Mouse (Mus musculus) neutrophil, adult 5-6 weeks (primary cell): ENCODE measurements around the gene Smim20. TPM values are rescaled to one million over a fixed set of nuclear protein-coding genes. Genes with fewer than 3 reads are reported as not detected.

Source experiments
- ATAC-seq: fragments of 151-379, 151-347 bp; 2 replicates; pipeline ENCODE4 v1.8.0; 2017; ENCODE audit warnings: mild to moderate bottlenecking, moderate TSS enrichment; ENCODE audit not compliant: insufficient number of reproducible peaks, poor library complexity, low FRiP score, severe bottlenecking; ENCODE audit errors: extremely low read depth
- total RNA-seq: library from RNA; stranded (forward); fragments of 200-1000 nt; gene quantifications from 2 replicates; pipeline ENCODE4 v1.2.3, GENCODE M21; 2017

Smim20 gene
- total RNA-seq, 1 experiment from 2014 or later, result 31.4 TPM

GRCm38 (mm10) chr5:53261999-53262398 lies 4.9 kb upstream of the Smim20 start:
- no peak for ATAC-seq

GRCm38 (mm10) chr5:53264061-53264460 lies 2.8 kb upstream of the Smim20 start:
- ATAC-seq, result no peak

GRCm38 (mm10) chr5:53265740-53266139 lies 1.1 kb upstream of the Smim20 start:
- ATAC-seq, result no peak

- no peak for ATAC-seq
Observed at GRCm38 (mm10) chr5:53266181-53266580, 702 bp upstream of the Smim20 start.

GRCm38 (mm10) chr5:53268095-53268692 lies 1.3 kb downstream of the Smim20 start:
- ATAC-seq, result no peak

GRCm38 (mm10) chr5:53269799-53270198 lies 2.9 kb downstream of the Smim20 start:
- ATAC-seq, result no peak

GRCm38 (mm10) chr5:53270947-53271711 lies 4.2 kb downstream of the Smim20 start:
- no peak for ATAC-seq

- peak; percentile 42; the same call in 1 of the 2 replicates for ATAC-seq
Observed at GRCm38 (mm10) chr5:53272626-53273025, 5.7 kb downstream of the Smim20 start.

GRCm38 (mm10) chr5:53273699-53274430 lies 7.0 kb downstream of the Smim20 start:
- ATAC-seq, result no peak

GRCm38 (mm10) chr5:53274811-53275355 lies 8.0 kb downstream of the Smim20 start:
- ATAC-seq, result no peak

GRCm38 (mm10) chr5:53275376-53275775 lies 8.5 kb downstream of the Smim20 start:
- ATAC-seq, result no peak

GRCm38 (mm10) chr5:53276470-53277022 lies 9.7 kb downstream of the Smim20 start:
- no peak for ATAC-seq

- no peak for ATAC-seq
Observed at GRCm38 (mm10) chr5:53277716-53278263, 10.9 kb downstream of the Smim20 start.

- ATAC-seq, result no peak
Observed at GRCm38 (mm10) chr5:53279216-53279813, 12.4 kb downstream of the Smim20 start.

- no peak for ATAC-seq
Observed at GRCm38 (mm10) chr5:53282487-53282886, 15.6 kb downstream of the Smim20 start.

GRCm38 (mm10) chr5:53286406-53286805 lies 19.5 kb downstream of the Smim20 start:
- ATAC-seq, result no peak

- no peak for ATAC-seq
Observed at GRCm38 (mm10) chr5:53289438-53289837, 22.6 kb downstream of the Smim20 start.

GRCm38 (mm10) chr5:53294627-53295026 lies 27.7 kb downstream of the Smim20 start:
- ATAC-seq, result no peak

GRCm38 (mm10) chr5:53296961-53297360 lies 30.1 kb downstream of the Smim20 start:
- no peak for ATAC-seq
